Mouse (Mus musculus) lung, adult 2 months (tissue): ENCODE results near the gene Gfra1.

Source experiments
- CTCF ChIP-seq: fragments of 200-500 bp; IDR thresholded peaks from 2 replicates; pipeline ENCODE4 v1.5.1; 2011; ENCODE audit warnings: mild to moderate bottlenecking, low read length, control low read depth; ENCODE audit not compliant: insufficient read depth
- POLR2A ChIP-seq: fragments of 200-500 bp; IDR thresholded peaks from 2 replicates; pipeline ENCODE4 v1.6.1; 2011; ENCODE audit warnings: low read depth, mild to moderate bottlenecking, control low read depth, low read length, borderline replicate concordance; ENCODE audit errors: extremely low read depth

GRCm38 (mm10) chr19:58368513-58368912 is 87.2 kb downstream of the Gfra1 start:
- TF ChIP-seq CTCF (no peak), POLR2A (no peak)
